24 mouse cellular contexts compared by ENCODE assay signal in the genomic region with DNA sequence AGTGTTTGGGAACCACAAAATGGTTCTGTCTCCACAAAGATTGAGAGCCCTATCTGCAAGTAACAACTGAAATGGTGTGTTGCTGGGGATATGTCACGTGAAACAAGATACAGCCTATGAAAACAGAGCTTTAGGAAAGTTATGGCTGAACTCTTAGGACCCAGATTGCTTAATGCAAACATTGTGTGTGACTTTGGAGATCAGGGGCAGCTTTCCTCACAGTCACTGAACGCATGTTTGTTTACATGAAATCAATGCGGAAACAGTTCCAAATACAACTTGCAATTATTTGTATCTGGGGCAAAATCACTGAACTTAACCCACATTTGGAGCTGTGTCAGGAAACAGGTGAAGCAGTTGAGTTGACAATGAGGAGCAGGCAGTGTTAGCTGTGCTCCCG.
A peak's percentile ranks its signal among the peaks of the same experiment; 100 is the strongest.
DNase-seq lines count a peak whose midpoint lies in the region; ATAC-seq and TF ChIP-seq lines count a peak whose summit lies in the region.
"Had no signal": no experiment of that assay in that cellular context is flagged by ENCODE, and none has a peak within 500 bp of the region (broad histone marks: within the 10 kb centered on the region; RNA-seq: fewer than 3 reads in every experiment).

No protein-coding gene starts in this region.

- ATAC-seq in embryonic facial prominence, embryonic 11.5 days (replicated peaks; ENCODE audit: insufficient number of reproducible peaks, low FRiP score, low TSS enrichment, low read depth), result no peak
- ATAC-seq in liver, embryonic 16.5 days (ENCODE audit: low read depth), result peak; percentile 41; the same call in 1 of the 2 replicates
- no peak for ATAC-seq in liver, embryonic 11.5 days (replicated peaks; ENCODE audit: low FRiP score)
- no peak for ATAC-seq in lung, embryonic 14.5 days (ENCODE audit: insufficient read depth)
- ATAC-seq: activated CD4-positive, CD25-positive, alpha-beta regulatory T cell, adult 4 months; CD4-positive, CD25-positive, alpha-beta regulatory T cell, adult 4 months; forebrain, embryonic 13.5 days; forebrain, embryonic 15.5 days; forebrain, postnatal 0 days; Patski had no signal

- H3K27ac ChIP-seq in embryonic facial prominence, embryonic 11.5 days (replicated peaks; ENCODE audit: low read depth, low read length), result no peak overlapping the region
- H3K27ac ChIP-seq in embryonic facial prominence, embryonic 10.5 days (replicated peaks), result no peak overlapping the region
- no peak overlapping the region for H3K27ac ChIP-seq in liver, embryonic 16.5 days (ENCODE audit: low read length)
- H3K27ac ChIP-seq in liver, embryonic 11.5 days (ENCODE audit: low read depth, low read length), result no peak overlapping the region
- no peak overlapping the region for H3K27ac ChIP-seq in lung, embryonic 14.5 days (ENCODE audit: low read depth)
- H3K27ac ChIP-seq: embryonic facial prominence, embryonic 12.5 days; forebrain, embryonic 13.5 days; forebrain, embryonic 15.5 days had no signal

- peak; percentile 56 for DNase-seq in embryonic facial prominence, embryonic 11.5 days (ENCODE audit: low spot score)
- DNase-seq in embryonic facial prominence, embryonic 10.5 days (ENCODE audit: low spot score), result no peak
- no peak for DNase-seq in liver, embryonic 11.5 days (ENCODE audit: low spot score)
- peak; percentile 11 for DNase-seq in lung, embryonic 14.5 days
- no peak for DNase-seq in lung, adult 18-20 months
- DNase-seq: adrenal gland, adult 8-10 months; adrenal gland, postnatal 14 days; adrenal gland, postnatal 36 days; B cell, adult 2 months; cerebellum, adult 11-12 months; cerebellum, adult 2 months; cerebellum, adult 9-10 months; cerebellum, postnatal 10 days; cerebellum, postnatal 25 days; forebrain, postnatal 0 days had no signal

- no peaks in the 10 kb centered on the region for H3K9me3 ChIP-seq in embryonic facial prominence, embryonic 11.5 days (replicated peaks; ENCODE audit: control insufficient read depth, low read length)
- H3K9me3 ChIP-seq in embryonic facial prominence, embryonic 10.5 days, result no peaks in the 10 kb centered on the region
- H3K9me3 ChIP-seq in liver, embryonic 16.5 days (replicated peaks; ENCODE audit: control insufficient read depth, low read length), result no peaks in the 10 kb centered on the region
- H3K9me3 ChIP-seq in liver, embryonic 11.5 days (ENCODE audit: control insufficient read depth, low read length), result no peaks in the 10 kb centered on the region
- H3K9me3 ChIP-seq in lung, embryonic 14.5 days (ENCODE audit: low read depth, low read length), result no peaks in the 10 kb centered on the region
- H3K9me3 ChIP-seq: embryonic facial prominence, embryonic 12.5 days; forebrain, embryonic 13.5 days; forebrain, embryonic 15.5 days; G1E had no signal

- H3K9ac ChIP-seq in embryonic facial prominence, embryonic 11.5 days (replicated peaks; ENCODE audit: low read length), result no peak overlapping the region
- no peak overlapping the region for H3K9ac ChIP-seq in liver, embryonic 16.5 days (ENCODE audit: low read depth, low read length)
- no peak overlapping the region for H3K9ac ChIP-seq in liver, embryonic 11.5 days (ENCODE audit: low read depth, low read length)
- no peak overlapping the region for H3K9ac ChIP-seq in lung, embryonic 14.5 days
- H3K9ac ChIP-seq: embryonic facial prominence, embryonic 12.5 days; forebrain, embryonic 13.5 days; forebrain, embryonic 15.5 days; forebrain, postnatal 0 days had no signal

- no peaks in the 10 kb centered on the region for H3K27me3 ChIP-seq in embryonic facial prominence, embryonic 11.5 days (ENCODE audit: control insufficient read depth, insufficient read depth, low read length)
- no peaks in the 10 kb centered on the region for H3K27me3 ChIP-seq in embryonic facial prominence, embryonic 10.5 days (replicated peaks; ENCODE audit: low read depth, poor library complexity, severe bottlenecking)
- no peaks in the 10 kb centered on the region for H3K27me3 ChIP-seq in liver, embryonic 16.5 days (ENCODE audit: control insufficient read depth, insufficient read depth, low read depth, low read length)
- no peaks in the 10 kb centered on the region for H3K27me3 ChIP-seq in liver, embryonic 11.5 days (replicated peaks; ENCODE audit: control insufficient read depth, insufficient read depth, low read length)
- no peaks in the 10 kb centered on the region for H3K27me3 ChIP-seq in lung, embryonic 14.5 days (ENCODE audit: insufficient read depth, low read length)
- H3K27me3 ChIP-seq: CH12.LX; embryonic facial prominence, embryonic 12.5 days; forebrain, embryonic 13.5 days; forebrain, embryonic 15.5 days had no signal

- no peak overlapping the region for H3K4me3 ChIP-seq in embryonic facial prominence, embryonic 11.5 days (ENCODE audit: low read depth, low read length)
- H3K4me3 ChIP-seq in embryonic facial prominence, embryonic 10.5 days, result no peak overlapping the region
- no peak overlapping the region for H3K4me3 ChIP-seq in liver, embryonic 16.5 days (ENCODE audit: low read depth, low read length)
- H3K4me3 ChIP-seq in liver, embryonic 11.5 days (ENCODE audit: low read depth, low read length), result no peak overlapping the region
- H3K4me3 ChIP-seq in lung, embryonic 14.5 days (ENCODE audit: low read depth, low read length), result no peak overlapping the region
- H3K4me3 ChIP-seq: embryonic facial prominence, embryonic 12.5 days; forebrain, embryonic 13.5 days; forebrain, embryonic 15.5 days had no signal

- no peak overlapping the region for H3K4me2 ChIP-seq in embryonic facial prominence, embryonic 11.5 days (ENCODE audit: low read depth, low read length)
- no peak overlapping the region for H3K4me2 ChIP-seq in liver, embryonic 16.5 days (ENCODE audit: low read depth, low read length)
- H3K4me2 ChIP-seq in liver, embryonic 11.5 days, result no peak overlapping the region
- no peak overlapping the region for H3K4me2 ChIP-seq in lung, embryonic 14.5 days
- H3K4me2 ChIP-seq: embryonic facial prominence, embryonic 12.5 days; forebrain, embryonic 13.5 days; forebrain, embryonic 15.5 days had no signal

- TF ChIP-seq CTCF in lung, embryonic 14.5 days (IDR thresholded peaks at IDR 0.05; ENCODE audit: low read depth), result no peak

- H3K4me1 ChIP-seq in embryonic facial prominence, embryonic 11.5 days (ENCODE audit: control insufficient read depth, insufficient read depth, low read length), result no peaks in the 10 kb centered on the region; the same call in 1 of the 2 replicates
- peaks cover 13% of the 10 kb centered on the region; the same call in 1 of the 2 replicates for H3K4me1 ChIP-seq in embryonic facial prominence, embryonic 10.5 days
- H3K4me1 ChIP-seq in liver, embryonic 16.5 days (ENCODE audit: control insufficient read depth, low read depth, low read length), result no peaks in the 10 kb centered on the region
- no peaks in the 10 kb centered on the region for H3K4me1 ChIP-seq in liver, embryonic 11.5 days (replicated peaks; ENCODE audit: control insufficient read depth, insufficient read depth, low read length)
- no peaks in the 10 kb centered on the region for H3K4me1 ChIP-seq in lung, embryonic 14.5 days (ENCODE audit: insufficient read depth)
- H3K4me1 ChIP-seq: forebrain, embryonic 13.5 days; forebrain, embryonic 15.5 days had no signal

- WGBS in embryonic facial prominence, embryonic 11.5 days, result 64% methylated on average over 4 of the region's 4 CpGs
- WGBS in embryonic facial prominence, embryonic 10.5 days, result 66% methylated on average over 4 of the region's 4 CpGs
- 49% methylated on average over 4 of the region's 4 CpGs for WGBS in liver, embryonic 16.5 days (ENCODE audit: insufficient replicate concordance)
- WGBS in liver, embryonic 11.5 days, result 72% methylated on average over 4 of the region's 4 CpGs
- 31% methylated on average over 4 of the region's 4 CpGs for WGBS in lung, embryonic 14.5 days

- no peaks in the 10 kb centered on the region for H3K36me3 ChIP-seq in embryonic facial prominence, embryonic 11.5 days (replicated peaks; ENCODE audit: control insufficient read depth, insufficient read depth, low read depth, low read length)
- H3K36me3 ChIP-seq in embryonic facial prominence, embryonic 10.5 days (replicated peaks), result no peaks in the 10 kb centered on the region
- H3K36me3 ChIP-seq in liver, embryonic 16.5 days (ENCODE audit: control insufficient read depth, insufficient read depth), result no peaks in the 10 kb centered on the region
- no peaks in the 10 kb centered on the region for H3K36me3 ChIP-seq in liver, embryonic 11.5 days (ENCODE audit: control insufficient read depth, insufficient read depth, low read length)
- no peaks in the 10 kb centered on the region for H3K36me3 ChIP-seq in lung, embryonic 14.5 days (ENCODE audit: insufficient read depth)
- H3K36me3 ChIP-seq: embryonic facial prominence, embryonic 12.5 days; forebrain, embryonic 15.5 days; G1E had no signal

Comparison
In these comparisons a context has a peak if more than half of its experiments do, and no peak if none do; other contexts are left out.
1. DNase-seq: peak in embryonic facial prominence, embryonic 11.5 days (single experiment) and lung, embryonic 14.5 days (single experiment); none in embryonic facial prominence, embryonic 10.5 days (single experiment), liver, embryonic 11.5 days (single experiment) and lung, adult 18-20 months (0 of 2).